Mouse (Mus musculus) bone marrow, adult 2 months (tissue): Measurements from ENCODE around the gene Pdik1l.

Experiments used
- CTCF ChIP-seq: fragments of 200-500 bp; IDR thresholded peaks from 2 replicates; pipeline ENCODE4 v1.5.1; 2011; ENCODE audit warnings: low read length, control low read depth; ENCODE audit not compliant: control insufficient read depth, insufficient read depth
- POLR2A ChIP-seq: fragments of 200-500 bp; IDR thresholded peaks from 2 replicates; pipeline ENCODE4 v1.6.1; 2011; ENCODE audit warnings: low read depth, mild to moderate bottlenecking, control low read depth, low read length, borderline replicate concordance; ENCODE audit not compliant: control insufficient read depth

GRCm38 (mm10) chr4:134238279-134238651 is 49.4 kb downstream of the Pdik1l start, which contains the start of gene Cnksr1:
- TF ChIP-seq POLR2A = no peak
- TF ChIP-seq CTCF = no peak
